Mouse (Mus musculus) midbrain, embryonic 14.5 days (tissue): Measurements from ENCODE around the gene Zfp672. TPM values are rescaled to one million over a fixed set of nuclear protein-coding genes. Genes with fewer than 3 reads are reported as not detected.
"Not testable (repeated sequence)": the region's sequence is repeated elsewhere in the genome, so short reads cannot be mapped to it uniquely, and the experiment has no call there.

Experiments used
- ATAC-seq: fragments of 200-750 bp; cut with Nextera tagmentation; 2 replicates; pipeline ENCODE4 v1.8.0; 2017; ENCODE audit warnings: moderate number of reproducible peaks, moderate library complexity; ENCODE audit not compliant: low FRiP score, low TSS enrichment
- DNase-seq: peaks from one replicate; pipeline ENCODE4 v3.0.0-alpha.2; 2015
- H3K27ac ChIP-seq: fragments of 300-500 bp; sonication (generic); replicated peaks from 2 replicates; pipeline ENCODE4 v1.5.1; 2014; ENCODE audit warnings: mild to moderate bottlenecking, low read depth, low read length, moderate library complexity
- H3K27me3 ChIP-seq: fragments of 300-500 bp; sonication (generic); 2 replicates; pipeline ENCODE4 v1.6.1; 2014; ENCODE audit warnings: low read length, control low read depth, mixed read lengths; ENCODE audit not compliant: control insufficient read depth, insufficient read depth
- H3K36me3 ChIP-seq: fragments of 300-500 bp; sonication (generic); 2 replicates; pipeline ENCODE4 v1.6.1; 2014; ENCODE audit warnings: low read length, control low read depth; ENCODE audit not compliant: control insufficient read depth, insufficient read depth
- H3K4me1 ChIP-seq: fragments of 300-500 bp; sonication (generic); 2 replicates; pipeline ENCODE4 v1.6.1; 2014; ENCODE audit warnings: mild to moderate bottlenecking, antibody characterized with exemption, low read length, control low read depth; ENCODE audit not compliant: control insufficient read depth, insufficient read depth
- H3K4me2 ChIP-seq: fragments of 300-500 bp; sonication (generic); 2 replicates; pipeline ENCODE4 v1.6.1; 2014; ENCODE audit warnings: mild to moderate bottlenecking, low read length, moderate library complexity
- H3K4me3 ChIP-seq: fragments of 300-500 bp; sonication (generic); replicated peaks from 2 replicates; pipeline ENCODE4 v1.5.1; 2014; ENCODE audit warnings: low read depth, low read length
- H3K9ac ChIP-seq: fragments of 300-500 bp; sonication (generic); replicated peaks from 2 replicates; pipeline ENCODE4 v1.6.1; 2014; ENCODE audit warnings: mild to moderate bottlenecking, low read length, moderate library complexity
- H3K9me3 ChIP-seq: fragments of 300-500 bp; sonication (generic); 2 replicates; pipeline ENCODE4 v1.6.1; 2016; ENCODE audit warnings: low read length, control low read depth, mixed read lengths; ENCODE audit not compliant: control insufficient read depth
- WGBS: fragments of 180-500 bp; shearing (Covaris S2); extraction: QIAGEN DNeasy Blood & Tissue Kit; methylation state at CpG from one replicate; pipeline ENCODE4 v1.1.7; 2014; 5-methylcytosine and 5-hydroxymethylcytosine counted together
- polyA plus RNA-seq: library from polyadenylated mRNA; unstranded; fragments of >200 nt; fragmentation: Nextera tagmentation; extraction: Ambion mirVana; gene quantifications from 2 replicates; pipeline ENCODE4 v1.2.1, GENCODE M21; 2014

The Zfp672 gene
- polyA plus RNA-seq, 1 experiment from 2014 or later: 43.3 TPM

GRCm38 (mm10) chr11:58316768-58317390, 13.3 kb downstream of the Zfp672 start:
- Histone ChIP-seq H3K27me3 (no peaks in the 10 kb centered on the region), H3K4me3 (no peak overlapping the region), H3K4me1 (peaks cover 2% of the 10 kb centered on the region; the same call in 1 of the 2 replicates), H3K27ac (no peak overlapping the region), H3K9ac (no peak overlapping the region), H3K36me3 (peaks cover 48% of the 10 kb centered on the region), H3K4me2 (no peak overlapping the region), H3K9me3 (no peaks in the 10 kb centered on the region)
- no peak for DNase-seq
- ATAC-seq: no peak
- 73% methylated on average over 28 of the region's 28 CpGs for WGBS

DNA sequence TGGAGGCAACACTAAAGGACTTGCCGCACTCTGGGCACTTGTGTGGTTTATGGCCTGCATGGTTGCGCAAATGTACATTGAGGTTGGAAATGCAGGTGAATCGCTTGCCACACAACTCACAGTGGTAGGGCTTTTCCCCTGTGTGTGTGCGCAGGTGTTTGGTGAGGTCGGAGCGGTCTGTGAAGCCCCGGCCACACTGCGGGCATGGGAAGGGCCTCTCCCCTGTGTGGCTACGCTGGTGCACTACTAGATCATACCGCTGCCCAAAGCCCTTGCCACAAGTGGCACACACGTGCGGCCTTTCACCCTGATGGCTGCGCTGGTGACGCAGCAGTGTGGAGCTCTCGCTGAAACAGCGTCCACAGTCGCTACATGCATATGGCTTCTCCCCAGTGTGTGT, 13.8 kb downstream of the Zfp672 start:
- no peak overlapping the region for H3K4me2 ChIP-seq
- peaks cover 47% of the 10 kb centered on the region for H3K36me3 ChIP-seq
- no peaks in the 10 kb centered on the region for H3K9me3 ChIP-seq
- DNase-seq: no peak
- H3K27me3 ChIP-seq: no peaks in the 10 kb centered on the region
- no peak overlapping the region for H3K27ac ChIP-seq
- 86% methylated on average over 17 of the region's 17 CpGs for WGBS
- no peak overlapping the region for H3K9ac ChIP-seq
- no peak overlapping the region for H3K4me3 ChIP-seq
- ATAC-seq: no peak
- H3K4me1 ChIP-seq: no peaks in the 10 kb centered on the region

- H3K36me3 ChIP-seq: peaks cover 41% of the 10 kb centered on the region
- no peaks in the 10 kb centered on the region for H3K4me1 ChIP-seq
- no peak overlapping the region for H3K4me2 ChIP-seq
- WGBS: 96% methylated on average over 5 of the region's 5 CpGs
- DNase-seq (no peak), ATAC-seq (no peak)
- no peak overlapping the region for H3K27ac ChIP-seq
- H3K27me3 ChIP-seq: no peaks in the 10 kb centered on the region
- H3K9me3 ChIP-seq: no peaks in the 10 kb centered on the region
- H3K9ac ChIP-seq: no peak overlapping the region
- H3K4me3 ChIP-seq: no peak overlapping the region
Observed at GRCm38 (mm10) chr11:58315536-58316168, 14.5 kb downstream of the Zfp672 start.

DNA sequence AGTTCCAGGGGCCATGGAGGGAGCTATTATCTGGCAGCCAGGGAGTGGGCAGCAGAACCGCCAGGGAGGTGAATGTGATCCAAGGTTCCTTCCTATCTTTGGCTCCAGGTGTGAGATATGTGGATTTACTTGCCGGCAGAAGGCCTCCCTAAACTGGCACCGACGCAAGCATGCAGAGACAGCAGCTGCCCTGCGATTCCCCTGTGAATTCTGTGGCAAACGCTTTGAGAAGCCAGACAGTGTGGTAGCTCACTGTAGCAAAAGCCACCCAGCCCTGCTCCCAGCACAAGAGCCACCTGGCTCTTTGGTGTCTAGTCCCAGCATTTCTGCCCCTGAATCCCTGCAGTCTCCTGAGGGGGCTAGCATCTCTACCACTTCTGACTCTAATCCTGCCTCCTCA, 16.1 kb downstream of the Zfp672 start:
- DNase-seq: no peak
- peaks cover 36% of the 10 kb centered on the region for H3K36me3 ChIP-seq

GRCm38 (mm10) chr11:58308661-58309060, 21.5 kb downstream of the Zfp672 start:
- no peaks in the 10 kb centered on the region for H3K27me3 ChIP-seq
- no peak overlapping the region for H3K4me2 ChIP-seq
- DNase-seq (no peak), ATAC-seq (no peak)
- no peaks in the 10 kb centered on the region for H3K36me3 ChIP-seq
- 96% methylated on average over 9 of the region's 9 CpGs for WGBS
- H3K27ac ChIP-seq: no peak overlapping the region
- H3K9me3 ChIP-seq: no peaks in the 10 kb centered on the region
- no peak overlapping the region for H3K4me3 ChIP-seq
- H3K4me1 ChIP-seq: peaks cover 13% of the 10 kb centered on the region
- no peak overlapping the region for H3K9ac ChIP-seq

More for the DNA sequence above, 16.1 kb downstream of the Zfp672 start:
- Histone ChIP-seq H3K4me1 (no peaks in the 10 kb centered on the region), H3K27me3 (no peaks in the 10 kb centered on the region), H3K4me2 (no peak overlapping the region), H3K9ac (no peak overlapping the region), H3K9me3 (no peaks in the 10 kb centered on the region), H3K4me3 (no peak overlapping the region), H3K27ac (no peak overlapping the region)
- ATAC-seq: no peak
- WGBS: 64% methylated on average over 6 of the region's 6 CpGs

GRCm38 (mm10) chr11:58307411-58308080, 22.6 kb downstream of the Zfp672 start:
- peaks cover 16% of the 10 kb centered on the region for H3K4me1 ChIP-seq
- H3K9ac ChIP-seq: peak overlapping the region; percentile 65
- H3K36me3 ChIP-seq: no peaks in the 10 kb centered on the region
- H3K4me3 ChIP-seq: peak overlapping the region; percentile 48
- WGBS: under 1% methylated on average over 42 of the region's 42 CpGs
- no peaks in the 10 kb centered on the region for H3K27me3 ChIP-seq
- H3K4me2 ChIP-seq: peak overlapping the region; percentile 90
- H3K9me3 ChIP-seq: no peaks in the 10 kb centered on the region
- H3K27ac ChIP-seq: peak overlapping the region; percentile 58
- ATAC-seq: peak; percentile 51
- DNase-seq: peak; percentile 77

DNA sequence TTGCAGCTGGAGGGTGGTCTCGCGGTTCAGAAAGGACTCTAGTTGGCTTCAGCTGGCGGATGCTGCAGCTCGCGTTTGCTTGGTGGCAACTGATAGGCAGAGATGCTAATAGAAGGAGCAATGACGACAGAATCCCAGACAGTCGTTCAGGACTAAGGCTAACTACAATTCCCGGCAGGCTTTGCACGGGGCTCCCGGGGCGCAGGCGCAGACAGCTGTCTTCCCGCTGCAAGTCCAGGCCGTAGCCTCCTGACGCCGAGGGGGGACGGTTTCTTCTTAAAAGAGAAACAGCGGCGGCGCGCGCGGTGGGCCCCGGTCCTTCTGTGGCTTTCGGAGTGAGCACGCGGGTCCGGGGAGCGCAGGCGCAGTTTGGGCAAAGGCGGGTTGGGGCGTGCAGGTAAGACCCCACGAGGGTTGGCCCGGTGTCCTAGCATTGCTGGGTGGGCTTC, 23.3 kb downstream of the Zfp672 start, which contains the start of gene Zfp692:
Gene Zfp692, plus strand, starts transcription at position 210 of the 449 bp plus-strand sequence.
- Histone ChIP-seq H3K4me1 (peaks cover 16% of the 10 kb centered on the region), H3K4me3 (peak within 1 kb of the TSS; percentile 48), H3K27ac (peak within 1 kb of the TSS; percentile 67), H3K36me3 (no peaks in the 10 kb centered on the region), H3K9ac (peak within 1 kb of the TSS; percentile 65), H3K4me2 (peak within 1 kb of the TSS; percentile 90), H3K27me3 (no peaks in the 10 kb centered on the region), H3K9me3 (no peaks in the 10 kb centered on the region)
- ATAC-seq: peak; percentile 72
- peak; percentile 99 for DNase-seq
- WGBS: under 1% methylated on average over 34 of the region's 34 CpGs

DNA sequence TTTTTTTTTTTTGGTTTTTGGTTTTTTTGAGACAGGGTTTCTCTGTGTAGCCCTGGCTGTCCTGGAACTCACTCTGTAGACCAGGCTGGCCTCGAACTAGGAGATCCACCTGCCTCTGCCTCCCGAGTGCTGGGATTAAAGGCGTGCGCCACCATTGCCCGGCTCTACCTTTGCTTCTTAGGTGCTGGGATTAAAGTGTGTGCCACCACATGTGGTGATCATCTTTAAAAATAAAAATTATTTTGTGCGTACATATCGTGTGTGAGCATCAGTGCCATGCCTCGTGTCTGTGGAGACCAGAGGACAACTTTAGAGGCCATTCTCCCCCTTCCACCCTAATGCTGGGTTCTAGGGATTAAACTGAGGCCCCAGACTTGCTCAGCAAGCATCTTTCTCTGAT, 24.8 kb downstream of the Zfp672 start:
- H3K4me3 ChIP-seq, H3K9ac ChIP-seq, H3K27me3 ChIP-seq, H3K9me3 ChIP-seq, H3K4me2 ChIP-seq, H3K27ac ChIP-seq, DNase-seq, H3K36me3 ChIP-seq, ATAC-seq: not testable (repeated sequence)
- H3K4me1 ChIP-seq: peaks cover 16% of the 10 kb centered on the region
- 91% methylated on average over 8 of the region's 8 CpGs for WGBS
